Mouse (Mus musculus) forebrain, postnatal 0 days (tissue): ENCODE results near the gene Ppp1r12b. TPM values are rescaled to one million over a fixed set of nuclear protein-coding genes. Genes with fewer than 3 reads are reported as not detected.
A peak's percentile ranks its signal among the peaks of the same experiment; 100 is the strongest.

Experiments
- ATAC-seq: fragments of 200-750 bp; cut with Nextera tagmentation; 2 replicates; pipeline ENCODE4 v1.8.0; 2017; ENCODE audit warnings: mild to moderate bottlenecking, moderate library complexity
- DNase-seq: peaks from one replicate; pipeline ENCODE4 v3.0.0-alpha.2; 2015
- H3K27ac ChIP-seq: fragments of 300-500 bp; sonication (generic); 2 replicates; pipeline ENCODE4 v1.5.1; 2014; ENCODE audit warnings: low read depth, mild to moderate bottlenecking, antibody characterized with exemption, low read length, moderate library complexity, mixed read lengths
- H3K27me3 ChIP-seq: fragments of 300-500 bp; sonication (generic); 2 replicates; pipeline ENCODE4 v1.6.1; 2014; ENCODE audit warnings: mild to moderate bottlenecking, low read length, mixed read lengths; ENCODE audit not compliant: insufficient read depth
- H3K36me3 ChIP-seq: fragments of 300-500 bp; sonication (generic); 2 replicates; pipeline ENCODE4 v1.6.1; 2014; ENCODE audit warnings: mild to moderate bottlenecking, moderate library complexity; ENCODE audit not compliant: insufficient read depth
- H3K4me1 ChIP-seq: fragments of 300-500 bp; sonication (generic); 2 replicates; pipeline ENCODE4 v1.6.1; 2014; ENCODE audit warnings: antibody characterized with exemption; ENCODE audit not compliant: insufficient read depth
- H3K4me2 ChIP-seq: fragments of 300-500 bp; sonication (generic); 2 replicates; pipeline ENCODE4 v1.6.1; 2014; ENCODE audit warnings: low read depth, mild to moderate bottlenecking, moderate library complexity
- H3K4me3 ChIP-seq: fragments of 300-500 bp; sonication (generic); 2 replicates; pipeline ENCODE4 v1.5.1; 2014; ENCODE audit warnings: low read depth, low read length, mixed read lengths
- H3K9ac ChIP-seq: fragments of 300-500 bp; sonication (generic); 2 replicates; pipeline ENCODE4 v1.6.1; 2014; ENCODE audit warnings: mild to moderate bottlenecking
- H3K9me3 ChIP-seq: fragments of 300-500 bp; sonication (generic); 2 replicates; pipeline ENCODE4 v1.6.1; 2016; ENCODE audit warnings: low read length
- CTCF ChIP-seq: sonication (generic); IDR thresholded peaks from 2 replicates; pipeline ENCODE4 v1.5.1; 2016; ENCODE audit warnings: antibody characterized with exemption, control low read depth, low read depth
- WGBS: fragments of 180-500 bp; shearing (Covaris S2); extraction: QIAGEN DNeasy Blood & Tissue Kit; methylation state at CpG from one replicate; pipeline ENCODE4 v1.1.7; 2014; 5-methylcytosine and 5-hydroxymethylcytosine counted together
- polyA plus RNA-seq: library from polyadenylated mRNA; unstranded; fragments of >200 nt; fragmentation: Nextera tagmentation; extraction: Ambion mirVana; gene quantifications from 2 replicates; pipeline ENCODE4 v1.2.1, GENCODE M21; 2015
- total RNA-seq: library from RNA; depleted of rRNA; stranded (reverse); fragments of >200 nt; gene quantifications from 2 replicates; pipeline ENCODE4 v1.2.3, GENCODE M21; 2014; rRNA removed

Ppp1r12b gene
- total RNA-seq (35.1 and 39.9 TPM in 2 replicates), polyA plus RNA-seq (8.3 and 12.4 TPM in 2 replicates)

GRCm38 (mm10) chr1:134955637-134956176 is at the start of gene Ppp1r12b:
Gene Ppp1r12b, minus strand, starts transcription at chr1:134955942.
- Histone ChIP-seq H3K4me2 (peak within 1 kb of the TSS; percentile 82), H3K9me3 (no peaks in the 10 kb centered on the region), H3K36me3 (no peaks in the 10 kb centered on the region), H3K9ac (peak within 1 kb of the TSS; percentile 91), H3K4me3 (peak within 1 kb of the TSS; percentile 86), H3K4me1 (peaks cover 12% of the 10 kb centered on the region; the same call in 1 of the 2 replicates), H3K27ac (peak within 1 kb of the TSS; percentile 91), H3K27me3 (no peaks in the 10 kb centered on the region)
- WGBS, result 1% methylated on average over 39 of the region's 39 CpGs
- TF ChIP-seq CTCF, result peak; percentile 65
- ATAC-seq, result peak; percentile 100
- DNase-seq, result peak; percentile 99

DNA sequence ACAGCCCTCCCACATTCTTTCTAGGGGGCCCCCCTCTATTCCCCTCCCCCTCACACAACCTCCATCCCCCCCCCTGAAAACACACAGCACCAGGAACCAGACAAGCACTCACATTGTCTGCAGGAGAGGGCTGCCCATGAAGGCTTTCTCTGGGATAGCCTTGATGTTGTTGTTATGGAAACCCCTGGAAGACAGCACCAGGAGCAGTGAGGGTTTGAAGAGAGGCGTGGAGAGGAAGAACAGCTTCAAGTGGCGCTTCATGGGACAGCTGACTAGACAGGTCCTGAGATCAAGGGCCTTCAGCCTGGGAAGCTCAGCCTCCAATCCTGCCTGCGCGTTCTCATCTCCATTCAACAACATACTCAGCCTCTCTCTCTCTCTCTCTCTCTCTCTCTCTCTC is 47.6 kb upstream of the Ppp1r12b start:
- Histone ChIP-seq H3K4me3 (no peak overlapping the region), H3K9me3 (no peaks in the 10 kb centered on the region), H3K4me2 (no peak overlapping the region), H3K36me3 (no peaks in the 10 kb centered on the region), H3K27ac (no peak overlapping the region), H3K4me1 (no peaks in the 10 kb centered on the region), H3K27me3 (no peaks in the 10 kb centered on the region), H3K9ac (no peak overlapping the region)
- TF ChIP-seq CTCF, result no peak
- no peak for DNase-seq
- 31% methylated on average over 4 of the region's 4 CpGs for WGBS
- peak; percentile 74 for ATAC-seq

- ATAC-seq (no peak), DNase-seq (no peak)
- Histone ChIP-seq H3K4me1 (no peaks in the 10 kb centered on the region), H3K9ac (no peak overlapping the region), H3K27me3 (no peaks in the 10 kb centered on the region), H3K27ac (no peak overlapping the region), H3K4me3 (no peak overlapping the region), H3K9me3 (no peaks in the 10 kb centered on the region), H3K36me3 (no peaks in the 10 kb centered on the region), H3K4me2 (no peak overlapping the region)
- 92% methylated on average over 9 of the region's 9 CpGs for WGBS
- TF ChIP-seq CTCF, result no peak
Measured at GRCm38 (mm10) chr1:135000527-135000926, 44.8 kb upstream of the Ppp1r12b start.

DNA sequence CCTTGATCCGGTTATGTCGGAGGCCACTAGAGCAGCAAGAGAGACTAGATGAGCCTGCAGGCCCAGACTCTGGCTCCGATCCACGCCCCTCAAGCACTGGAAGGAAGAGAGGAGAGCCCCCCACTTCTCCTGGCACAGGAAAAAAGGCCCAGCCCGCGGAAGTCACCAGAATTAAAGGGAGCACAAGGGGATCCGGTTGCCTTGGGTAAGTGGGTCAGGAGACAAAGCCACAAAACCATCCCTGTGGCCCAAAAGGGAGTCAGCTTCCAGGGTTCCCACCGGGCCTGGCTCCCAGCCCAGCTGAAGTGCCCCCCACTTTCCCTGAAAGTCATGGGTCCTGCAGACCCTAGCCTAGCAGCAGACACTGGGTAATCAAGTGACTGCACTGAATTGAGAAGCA is 42.5 kb upstream of the Ppp1r12b start:
- H3K4me3 ChIP-seq, result no peak overlapping the region
- no peak overlapping the region for H3K4me2 ChIP-seq
- ATAC-seq (0 out of 2 replicates have a peak, but pooled peaks have one; percentile 14), DNase-seq (no peak)
- no peak for TF ChIP-seq CTCF
- WGBS, result 71% methylated on average over 8 of the region's 8 CpGs
- H3K27ac ChIP-seq, result no peak overlapping the region
- H3K9ac ChIP-seq, result no peak overlapping the region
- no peaks in the 10 kb centered on the region for H3K9me3 ChIP-seq
- H3K27me3 ChIP-seq, result no peaks in the 10 kb centered on the region
- H3K4me1 ChIP-seq, result no peaks in the 10 kb centered on the region
- H3K36me3 ChIP-seq, result no peaks in the 10 kb centered on the region

GRCm38 (mm10) chr1:134997568-134997967 is 41.8 kb upstream of the Ppp1r12b start:
- Histone ChIP-seq H3K9ac (no peak overlapping the region), H3K4me2 (no peak overlapping the region), H3K4me3 (no peak overlapping the region), H3K9me3 (no peaks in the 10 kb centered on the region), H3K27ac (no peak overlapping the region), H3K27me3 (no peaks in the 10 kb centered on the region), H3K36me3 (no peaks in the 10 kb centered on the region), H3K4me1 (no peaks in the 10 kb centered on the region)
- no peak for ATAC-seq
- 80% methylated on average over 5 of the region's 5 CpGs for WGBS
- no peak for DNase-seq
- no peak for TF ChIP-seq CTCF

DNA sequence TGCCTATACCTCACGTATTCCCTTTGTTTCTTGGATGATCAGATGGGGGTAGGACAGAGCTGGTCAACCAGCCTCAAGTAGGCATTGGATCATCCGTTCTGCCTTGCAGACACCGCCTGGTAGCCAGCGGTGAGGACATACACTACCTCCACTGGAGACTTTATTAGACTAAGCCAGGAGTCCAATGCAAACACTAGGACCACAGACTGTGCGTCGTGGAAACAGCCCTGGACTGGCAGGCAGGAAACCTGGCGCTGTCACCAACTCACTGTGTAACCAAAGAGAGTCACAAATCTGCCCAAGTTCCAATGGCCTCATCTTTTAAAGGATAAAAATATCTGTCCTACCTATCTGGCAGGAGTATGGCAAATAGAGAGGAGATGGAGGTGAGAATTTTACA is 40.7 kb upstream of the Ppp1r12b start:
- ATAC-seq (no peak), DNase-seq (no peak)
- Histone ChIP-seq H3K4me3 (no peak overlapping the region), H3K9me3 (no peaks in the 10 kb centered on the region), H3K36me3 (no peaks in the 10 kb centered on the region), H3K27ac (no peak overlapping the region), H3K9ac (no peak overlapping the region), H3K4me1 (no peaks in the 10 kb centered on the region), H3K4me2 (no peak overlapping the region), H3K27me3 (no peaks in the 10 kb centered on the region)
- 86% methylated on average over 7 of the region's 7 CpGs for WGBS
- no peak for TF ChIP-seq CTCF

GRCm38 (mm10) chr1:134995954-134996353 is 40.2 kb upstream of the Ppp1r12b start:
- no peak for DNase-seq
- H3K27ac ChIP-seq, result no peak overlapping the region

More at GRCm38 (mm10) chr1:134995954-134996353, 40.2 kb upstream of the Ppp1r12b start:
- no peak overlapping the region for H3K9ac ChIP-seq
- no peak overlapping the region for H3K4me2 ChIP-seq
- H3K4me1 ChIP-seq, result no peaks in the 10 kb centered on the region
- TF ChIP-seq CTCF, result no peak
- 25% methylated on average over 1 of the region's 1 CpGs for WGBS
- no peaks in the 10 kb centered on the region for H3K9me3 ChIP-seq
- H3K27me3 ChIP-seq, result no peaks in the 10 kb centered on the region
- H3K36me3 ChIP-seq, result no peaks in the 10 kb centered on the region
- ATAC-seq, result no peak
- no peak overlapping the region for H3K4me3 ChIP-seq
